Mouse (Mus musculus): ENCODE data around the gene Rab32. TPM values are rescaled to one million over a fixed set of nuclear protein-coding genes. Genes with fewer than 3 reads are reported as not detected.
A peak's percentile ranks its signal among the peaks of the same experiment; 100 is the strongest.
"Not testable (repeated sequence)": the region's sequence is repeated elsewhere in the genome, so short reads cannot be mapped to it uniquely, and the experiment has no call there.

Gene Rab32
- total RNA-seq (2022) = 1 to 10 TPM; 5.1 to 9.8 (median 7.1) TPM

DNA sequence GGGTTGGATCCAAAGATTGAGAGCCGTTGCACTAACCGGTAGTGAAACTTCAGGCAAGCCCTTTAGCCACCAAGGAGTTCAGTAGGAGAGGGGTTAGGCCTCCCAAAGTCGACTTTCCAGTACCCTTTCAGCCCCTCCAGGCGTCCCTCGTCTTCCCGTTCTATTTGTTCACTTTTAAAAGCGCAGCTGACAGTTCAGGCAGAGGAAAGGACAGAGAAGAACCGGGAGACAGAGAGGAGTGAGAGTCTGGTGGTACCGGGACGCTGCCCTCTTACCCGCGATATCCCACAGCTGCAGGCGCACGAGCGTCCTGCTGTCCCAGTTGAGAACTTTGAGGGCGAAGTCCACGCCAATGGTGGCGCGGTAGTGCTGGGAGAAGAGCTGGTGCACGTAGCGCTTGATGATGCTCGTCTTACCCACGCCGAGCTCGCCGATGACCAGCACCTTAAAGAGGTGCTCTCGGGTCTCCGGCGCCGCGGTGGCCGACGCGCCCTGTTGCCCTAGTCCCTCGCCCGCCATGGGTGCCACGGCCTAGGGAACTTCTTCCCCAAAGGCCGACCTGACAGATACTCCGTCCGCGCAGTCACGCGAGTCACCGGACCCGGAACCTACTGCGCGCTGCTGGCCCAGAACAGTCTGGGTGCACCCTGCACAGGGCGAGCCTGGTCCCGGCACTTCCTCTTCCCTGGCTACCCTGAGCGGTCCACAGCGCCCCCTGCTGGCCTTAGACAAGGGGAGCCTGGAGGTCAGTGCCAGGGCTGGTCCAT lies at the start of gene Rab32:
TSS of gene Rab32 (minus strand) at position 696 of the 767 bp plus-strand sequence.
- DNase-seq = peak; percentile 87

DNA sequence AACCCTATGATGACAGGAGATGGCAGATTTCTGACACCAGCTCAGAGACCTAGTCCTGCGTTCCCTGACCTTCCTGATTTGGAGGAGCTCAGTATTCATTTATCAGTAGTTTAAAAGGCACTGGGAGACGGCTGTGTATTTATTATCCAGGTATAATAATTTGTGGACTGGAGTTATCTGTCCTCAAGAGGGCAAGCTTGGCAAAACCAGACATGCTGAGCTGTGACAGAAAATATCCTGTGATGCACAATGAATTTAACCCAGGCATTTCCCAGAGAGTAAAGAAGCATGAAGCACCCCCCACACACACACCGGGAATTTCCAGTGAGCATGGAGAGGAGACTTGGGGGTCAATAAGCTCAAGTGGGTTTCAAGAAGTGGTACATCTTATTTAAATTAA lies 42.7 kb upstream of the Rab32 start:
- no peak for DNase-seq

DNA sequence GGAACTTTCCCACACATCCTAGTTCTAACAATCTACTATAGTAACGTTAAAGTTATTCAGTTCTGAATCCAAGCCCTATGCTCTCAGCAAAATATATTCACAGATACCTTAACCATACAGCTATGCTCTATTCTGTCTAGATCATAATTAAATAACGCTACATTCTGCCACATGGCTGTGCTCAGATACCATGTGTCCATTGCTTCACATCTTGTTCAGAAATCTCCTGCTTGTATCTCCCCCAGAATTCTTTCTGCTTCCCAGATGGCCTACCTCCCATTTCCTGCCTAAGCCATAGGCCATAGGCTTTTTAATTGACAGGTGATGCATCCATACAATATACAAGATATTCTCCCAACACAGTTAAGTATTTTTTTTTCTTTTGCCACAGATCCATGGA lies 39.4 kb upstream of the Rab32 start:
- DNase-seq = not testable (repeated sequence)

DNA sequence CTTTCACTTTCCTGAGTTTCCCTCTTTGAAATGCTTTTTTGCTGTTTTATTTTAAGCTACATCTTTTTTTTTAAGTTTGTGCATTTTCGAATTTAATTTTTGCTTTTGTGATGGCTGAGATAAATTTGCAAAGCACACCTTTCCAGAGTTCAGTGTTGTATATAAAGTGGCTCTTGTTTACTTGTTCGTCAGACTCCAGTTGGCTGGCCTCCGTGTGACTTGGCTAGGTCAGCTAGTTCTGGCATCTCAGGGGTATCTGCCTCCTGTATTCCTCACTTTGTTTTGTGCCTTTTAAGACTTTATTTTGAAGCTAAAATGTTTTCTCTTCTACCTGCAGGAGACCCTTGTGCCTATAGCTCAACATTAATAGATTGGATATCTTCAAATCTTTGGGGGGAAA lies 22.7 kb upstream of the Rab32 start:
- DNase-seq = no peak

DNA sequence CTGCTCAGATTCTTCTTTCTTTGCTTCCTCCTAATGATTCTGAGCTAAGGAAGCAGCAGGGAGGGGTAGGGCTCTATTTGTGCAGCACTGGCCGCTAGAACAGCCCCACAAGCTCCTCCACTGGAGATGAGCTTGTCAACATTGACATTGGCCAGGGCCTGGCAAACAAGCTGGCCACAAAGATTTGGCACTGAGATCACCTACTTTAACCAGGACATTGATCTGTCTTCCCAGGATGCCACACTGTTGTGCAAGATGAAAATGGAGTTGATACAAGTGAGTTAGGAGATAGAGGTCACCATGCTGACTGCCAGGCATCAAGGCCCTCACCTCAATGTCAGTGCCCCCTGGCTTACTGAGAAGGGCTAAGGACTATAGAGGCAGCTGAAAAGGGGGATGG lies 21.8 kb upstream of the Rab32 start:
- DNase-seq = no peak

- DNase-seq = no peak
Observed at GRCm38 (mm10) chr10:10558337-10558711, 259 bp upstream of the Rab32 start.

DNA sequence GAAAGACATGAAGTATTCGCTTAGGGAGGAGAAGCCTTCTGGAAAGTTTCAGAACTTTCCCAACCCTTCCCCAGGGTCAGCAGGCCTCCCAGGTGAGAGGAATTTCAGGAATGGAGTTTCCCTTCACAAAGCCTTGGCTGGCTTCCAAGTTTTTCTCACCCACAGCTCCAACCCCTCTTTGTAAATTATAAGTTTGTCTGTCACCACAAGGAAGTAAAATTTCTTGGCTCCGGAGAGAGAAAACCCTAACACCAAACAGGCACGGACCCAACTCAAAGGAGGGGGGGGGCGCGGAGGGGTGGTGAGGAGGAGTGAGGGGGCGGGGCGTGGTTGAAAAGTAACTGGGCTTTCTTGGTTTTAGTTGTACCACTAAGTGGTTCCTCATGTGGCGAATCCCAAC lies 980 bp downstream of the Rab32 start:
- peak; percentile 8 for DNase-seq

DNA sequence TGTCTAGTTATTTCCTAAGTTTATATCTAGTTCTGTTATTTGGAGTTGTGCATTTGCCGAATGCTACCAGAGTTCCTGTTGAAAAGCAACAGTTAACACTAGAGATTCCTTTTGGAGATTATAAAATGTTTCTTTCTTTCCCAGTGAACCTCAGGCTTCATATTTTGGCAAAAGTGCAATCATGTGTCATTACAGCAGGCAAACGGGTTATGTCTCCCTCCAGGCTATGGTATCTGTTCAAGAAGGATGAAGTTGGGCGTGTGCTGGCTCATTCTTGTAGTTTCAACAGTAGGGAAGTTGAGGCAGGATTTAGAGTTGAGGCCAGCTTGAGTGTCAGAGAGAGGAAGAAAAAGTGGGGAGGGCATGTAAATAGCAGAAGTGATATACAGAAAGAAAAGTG lies 2.4 kb downstream of the Rab32 start:
- no peak for DNase-seq

DNA sequence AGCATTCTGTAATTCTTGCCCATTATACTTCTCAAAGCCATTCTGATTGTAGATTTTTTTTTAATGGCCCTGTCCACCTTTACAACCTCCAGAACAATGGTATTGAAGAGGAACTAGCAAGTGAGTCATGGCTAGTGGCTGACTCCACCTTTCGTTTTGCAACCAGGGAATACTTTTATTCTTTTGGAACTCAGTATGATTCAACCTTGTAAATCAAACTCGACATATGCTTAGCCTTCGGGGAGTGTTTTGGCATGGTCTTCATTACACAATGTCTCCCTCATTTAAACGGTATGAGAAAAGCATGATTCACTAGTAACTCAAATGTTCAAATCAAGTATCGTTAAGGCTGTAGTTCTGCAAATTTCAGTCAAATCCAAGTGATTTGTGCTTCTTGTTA lies 2.8 kb downstream of the Rab32 start:
- DNase-seq = peak; percentile 58

DNA sequence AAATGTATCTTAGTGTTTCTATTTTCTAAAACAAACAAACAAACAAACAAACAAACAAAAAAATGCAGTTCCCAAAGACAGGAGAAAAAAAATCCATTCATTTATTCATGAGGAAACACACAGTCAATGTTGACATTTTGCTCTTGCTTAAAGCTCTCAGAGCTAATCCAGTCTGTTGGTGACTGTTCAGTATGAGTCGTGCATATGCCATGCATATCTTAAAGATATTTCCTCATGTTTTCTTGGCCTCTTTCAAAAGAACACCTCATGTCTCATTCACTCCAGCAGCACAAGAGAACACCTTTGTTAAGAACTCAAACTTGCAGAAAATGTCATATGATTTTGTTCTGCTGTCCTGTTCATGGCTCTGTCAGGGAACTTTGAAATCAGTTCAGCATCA lies 7.9 kb downstream of the Rab32 start:
- DNase-seq = no peak

GRCm38 (mm10) chr10:10546623-10547022 lies 11.4 kb downstream of the Rab32 start:
- DNase-seq = no peak

GRCm38 (mm10) chr10:10544955-10545354 lies 13.1 kb downstream of the Rab32 start:
- DNase-seq = no peak

Other genes starting within 250 kb of the Rab32 start
- 1 to 10 TPM in 2 of 4 experiments, under 1 TPM in 2; 0.52 to 1.8 (median 1.0) TPM for gene Adgb, start 85.9 kb downstream of the Rab32 start, total RNA-seq (2022)
- not detected for gene Gm10944, start 123.1 kb upstream of the Rab32 start, total RNA-seq (2022)

Data from adrenal gland, adult 8-10 months (tissue).